In genomic region chr11:61577991-61578390, GRCm38 (mm10) we compare ENCODE assay signal across 9 mouse cellular contexts. TPM values are rescaled to one million over a fixed set of nuclear protein-coding genes. Genes with fewer than 3 reads are reported as not detected.
DNase-seq lines count a peak whose midpoint lies in the region; ATAC-seq and TF ChIP-seq lines count a peak whose summit lies in the region.
"Had no signal": no experiment of that assay in that cellular context is flagged by ENCODE, and none has a peak within 500 bp of the region (broad histone marks: within the 10 kb centered on the region; RNA-seq: fewer than 3 reads in every experiment).

No protein-coding gene starts in this region.

- H3K27ac ChIP-seq in neural tube, embryonic 11.5 days (ENCODE audit: low read depth, low read length) = no peak overlapping the region
- H3K27ac ChIP-seq in liver, embryonic 14.5 days = no peak overlapping the region

- 5% methylated on average over 5 of the region's 5 CpGs for WGBS in neural tube, embryonic 11.5 days
- 9% methylated on average over 5 of the region's 5 CpGs for WGBS in liver, embryonic 14.5 days (ENCODE audit: insufficient replicate concordance)

- H3K4me2 ChIP-seq in neural tube, embryonic 11.5 days (ENCODE audit: low read depth) = peak overlapping the region; percentile 95
- peak overlapping the region; percentile 85; the same call in 1 of the 2 replicates for H3K4me2 ChIP-seq in liver, embryonic 14.5 days (ENCODE audit: low read depth)

- ATAC-seq in cerebellum, adult (ENCODE audit: insufficient number of reproducible peaks, low FRiP score, low TSS enrichment) = no peak
- ATAC-seq in neural tube, embryonic 11.5 days (ENCODE audit: insufficient read depth, low FRiP score, low TSS enrichment) = no peak
- no peak for ATAC-seq in liver, embryonic 14.5 days (ENCODE audit: insufficient read depth)
- ATAC-seq: inflammation-experienced regulatory T-cells, adult 6 months had no signal

- no peaks in the 10 kb centered on the region for H3K9me3 ChIP-seq in neural tube, embryonic 11.5 days (ENCODE audit: control insufficient read depth, low read length)
- no peaks in the 10 kb centered on the region for H3K9me3 ChIP-seq in liver, embryonic 14.5 days (ENCODE audit: control insufficient read depth, low read length)

- DNase-seq in cerebellum, adult 9-10 months = peak; percentile 31
- no peak for DNase-seq in neural tube, embryonic 11.5 days (ENCODE audit: low spot score)
- DNase-seq in neural tube, embryonic 10.5 days (ENCODE audit: extremely low spot score, low spot score) = no peak
- no peak for DNase-seq in liver, embryonic 14.5 days (ENCODE audit: low read depth in 3 of 3, low spot score in 3 of 3)
- DNase-seq in right cerebral cortex, postnatal 4 days = no peak
- no peak for DNase-seq in spleen, postnatal 4 days (ENCODE audit: low spot score in 2 of 2)
- DNase-seq in urinary bladder, postnatal 4 days (ENCODE audit: low spot score in 2 of 2) = no peak

- no peak for TF ChIP-seq EP300 in liver, embryonic 14.5 days (IDR thresholded peaks at IDR 0.05; ENCODE audit: low read depth)

- TF ChIP-seq CTCF in liver, embryonic 14.5 days (IDR thresholded peaks at IDR 0.05; ENCODE audit: low read depth) = no peak

- 0 out of 2 replicates have a peak, but pooled peaks cover 2% of the 10 kb centered on the region for H3K36me3 ChIP-seq in neural tube, embryonic 11.5 days (ENCODE audit: control insufficient read depth, insufficient read depth, low read length)
- no peaks in the 10 kb centered on the region for H3K36me3 ChIP-seq in liver, embryonic 14.5 days (replicated peaks; ENCODE audit: control insufficient read depth, insufficient read depth, low read depth)

- peaks cover 6% of the 10 kb centered on the region; the same call in 1 of the 2 replicates for H3K4me1 ChIP-seq in neural tube, embryonic 11.5 days (ENCODE audit: control insufficient read depth, insufficient read depth, low read length)
- H3K4me1 ChIP-seq in liver, embryonic 14.5 days (replicated peaks; ENCODE audit: control insufficient read depth in 2 of 2, insufficient read depth in 2 of 2, low read length in 1 of 2) = no peaks in the 10 kb centered on the region

- no peak overlapping the region; the same call in 1 of the 2 replicates for H3K9ac ChIP-seq in neural tube, embryonic 11.5 days (ENCODE audit: low read length)
- no peak overlapping the region for H3K9ac ChIP-seq in liver, embryonic 14.5 days (replicated peaks)

- peak overlapping the region; percentile 91 for H3K4me3 ChIP-seq in neural tube, embryonic 11.5 days (ENCODE audit: low read depth, low read length)
- no peak overlapping the region for H3K4me3 ChIP-seq in liver, embryonic 14.5 days (ENCODE audit: insufficient read depth in 1 of 2, low read depth in 2 of 2, low read length in 2 of 2)

- no peaks in the 10 kb centered on the region for H3K27me3 ChIP-seq in neural tube, embryonic 11.5 days (ENCODE audit: control insufficient read depth, insufficient read depth, low read length)
- H3K27me3 ChIP-seq in liver, embryonic 14.5 days (ENCODE audit: control insufficient read depth, insufficient read depth, low read length) = peaks cover 24% of the 10 kb centered on the region

RNA-seq across cellular contexts. Expression of gene Epn2, which starts 1.5 kb away (rescaled TPM):
- 31.4 and 35.0 TPM in 2 replicates for polyA plus RNA-seq in neural tube, embryonic 11.5 days (2014; fragmentation: Nextera tagmentation; extraction: Ambion mirVana)
- 1.7 and 1.9 TPM in 2 replicates for polyA plus RNA-seq in liver, embryonic 14.5 days (2012; rRNA removed)
- polyA plus RNA-seq in liver, embryonic 14.5 days (2014; fragmentation: Nextera tagmentation; extraction: Ambion mirVana) = 1.3 and 1.7 TPM in 2 replicates

Comparison
In these comparisons a context has a peak if more than half of its experiments do, and no peak if none do; other contexts are left out.
1. RNA of gene Epn2, which starts 1.5 kb away (polyA plus RNA-seq): 31.4 to 35.0 TPM in neural tube, embryonic 11.5 days; 1.3 to 1.9 TPM in liver, embryonic 14.5 days; every median in the first group is over 10 times any median in the second.